Mouse (Mus musculus): ENCODE data around the gene Mical2. TPM values are rescaled to one million over a fixed set of nuclear protein-coding genes. Genes with fewer than 3 reads are reported as not detected.
A peak's percentile ranks its signal among the peaks of the same experiment; 100 is the strongest.

Gene Mical2
- polyA plus RNA-seq, 1 experiment from 2014 or later, result 0.88 TPM

- no peaks in the 10 kb centered on the region for H3K36me3 ChIP-seq (replicated peaks)
- no peak overlapping the region for H3K27ac ChIP-seq
- H3K9me3 ChIP-seq, result no peaks in the 10 kb centered on the region
- H3K4me1 ChIP-seq, result 0 out of 2 replicates have a peak, but pooled peaks cover 3% of the 10 kb centered on the region
- H3K4me3 ChIP-seq, result no peak overlapping the region
- H3K27me3 ChIP-seq (ENCODE audit: poor library complexity, severe bottlenecking), result no peaks in the 10 kb centered on the region
- 85% methylated on average over 5 of the region's 5 CpGs for WGBS
- no peak for DNase-seq (ENCODE audit: extremely low spot score, low spot score)
Measured at GRCm38 (mm10) chr7:112337736-112338135, 112.1 kb downstream of the Mical2 start.

- no peak for DNase-seq (ENCODE audit: extremely low spot score, low spot score)
- Histone ChIP-seq H3K9me3 (no peaks in the 10 kb centered on the region), H3K27me3 (ENCODE audit: poor library complexity, severe bottlenecking) (no peaks in the 10 kb centered on the region), H3K4me1 (0 out of 2 replicates have a peak, but pooled peaks cover 3% of the 10 kb centered on the region), H3K36me3 (replicated peaks) (no peaks in the 10 kb centered on the region), H3K27ac (no peak overlapping the region), H3K4me3 (no peak overlapping the region)
- whole genome bisulfite sequencing, result 79% methylated on average over 3 of the region's 3 CpGs
Measured at GRCm38 (mm10) chr7:112341052-112341451, 115.4 kb downstream of the Mical2 start.

- Histone ChIP-seq H3K27ac (no peak overlapping the region), H3K4me1 (no peaks in the 10 kb centered on the region), H3K36me3 (replicated peaks) (no peaks in the 10 kb centered on the region), H3K9me3 (no peaks in the 10 kb centered on the region), H3K27me3 (ENCODE audit: poor library complexity, severe bottlenecking) (no peaks in the 10 kb centered on the region), H3K4me3 (no peak overlapping the region)
- no peak for DNase-seq (ENCODE audit: extremely low spot score, low spot score)
- WGBS, result 88% methylated on average over 1 of the region's 1 CpGs
Measured at GRCm38 (mm10) chr7:112345687-112346086, 120.0 kb downstream of the Mical2 start.

GRCm38 (mm10) chr7:112351541-112351940, 125.9 kb downstream of the Mical2 start:
- H3K4me3 ChIP-seq, result no peak overlapping the region
- H3K27ac ChIP-seq, result peak overlapping the region; percentile 40; the same call in 1 of the 2 replicates
- H3K4me1 ChIP-seq, result peaks cover 45% of the 10 kb centered on the region
- H3K27me3 ChIP-seq (ENCODE audit: poor library complexity, severe bottlenecking), result 0 out of 2 replicates have a peak, but pooled peaks cover 7% of the 10 kb centered on the region
- no peaks in the 10 kb centered on the region for H3K36me3 ChIP-seq (replicated peaks)
- no peaks in the 10 kb centered on the region for H3K9me3 ChIP-seq
- 56% methylated on average over 3 of the region's 3 CpGs for WGBS
- peak; percentile 24 for DNase-seq (ENCODE audit: extremely low spot score, low spot score)

GRCm38 (mm10) chr7:112352005-112352404, 126.3 kb downstream of the Mical2 start:
- Histone ChIP-seq H3K27me3 (ENCODE audit: poor library complexity, severe bottlenecking) (0 out of 2 replicates have a peak, but pooled peaks cover 7% of the 10 kb centered on the region), H3K27ac (no peak overlapping the region), H3K4me3 (no peak overlapping the region), H3K9me3 (no peaks in the 10 kb centered on the region), H3K4me1 (peaks cover 45% of the 10 kb centered on the region), H3K36me3 (replicated peaks) (no peaks in the 10 kb centered on the region)
- WGBS, result 85% methylated on average over 4 of the region's 4 CpGs
- DNase-seq (ENCODE audit: extremely low spot score, low spot score), result no peak

- Histone ChIP-seq H3K4me3 (no peak overlapping the region), H3K9me3 (no peaks in the 10 kb centered on the region), H3K36me3 (replicated peaks) (no peaks in the 10 kb centered on the region), H3K27me3 (ENCODE audit: poor library complexity, severe bottlenecking) (0 out of 2 replicates have a peak, but pooled peaks cover 7% of the 10 kb centered on the region), H3K27ac (peak overlapping the region; percentile 21; the same call in 1 of the 2 replicates), H3K4me1 (peaks cover 45% of the 10 kb centered on the region)
- no peak for DNase-seq (ENCODE audit: extremely low spot score, low spot score)
- 81% methylated on average over 4 of the region's 4 CpGs for WGBS
Measured at GRCm38 (mm10) chr7:112353011-112353410, 127.4 kb downstream of the Mical2 start.

- no peak for DNase-seq (ENCODE audit: extremely low spot score, low spot score)
- H3K36me3 ChIP-seq (replicated peaks), result no peaks in the 10 kb centered on the region
- H3K27me3 ChIP-seq (ENCODE audit: poor library complexity, severe bottlenecking), result 0 out of 2 replicates have a peak, but pooled peaks cover 7% of the 10 kb centered on the region
- peak overlapping the region; percentile 42; the same call in 1 of the 2 replicates for H3K27ac ChIP-seq
- 81% methylated on average over 11 of the region's 11 CpGs for WGBS
- no peak overlapping the region for H3K4me3 ChIP-seq
- no peaks in the 10 kb centered on the region for H3K9me3 ChIP-seq
- peaks cover 45% of the 10 kb centered on the region for H3K4me1 ChIP-seq
Measured at GRCm38 (mm10) chr7:112353939-112354338, 128.3 kb downstream of the Mical2 start.

- WGBS, result 34% methylated on average over 7 of the region's 7 CpGs
- Histone ChIP-seq H3K36me3 (replicated peaks) (no peaks in the 10 kb centered on the region), H3K4me1 (peaks cover 45% of the 10 kb centered on the region), H3K27me3 (ENCODE audit: poor library complexity, severe bottlenecking) (0 out of 2 replicates have a peak, but pooled peaks cover 7% of the 10 kb centered on the region), H3K9me3 (no peaks in the 10 kb centered on the region), H3K4me3 (no peak overlapping the region), H3K27ac (peak overlapping the region; percentile 62)
- DNase-seq (ENCODE audit: extremely low spot score, low spot score), result peak; percentile 21
Measured at GRCm38 (mm10) chr7:112354503-112354951, 128.9 kb downstream of the Mical2 start.

- Histone ChIP-seq H3K4me3 (no peak overlapping the region), H3K27me3 (ENCODE audit: poor library complexity, severe bottlenecking) (0 out of 2 replicates have a peak, but pooled peaks cover 7% of the 10 kb centered on the region), H3K27ac (no peak overlapping the region), H3K9me3 (no peaks in the 10 kb centered on the region), H3K36me3 (replicated peaks) (no peaks in the 10 kb centered on the region), H3K4me1 (peaks cover 11% of the 10 kb centered on the region)
- WGBS, result 90% methylated on average over 3 of the region's 3 CpGs
- DNase-seq (ENCODE audit: extremely low spot score, low spot score), result no peak
Measured at GRCm38 (mm10) chr7:112359594-112359993, 133.9 kb downstream of the Mical2 start.

GRCm38 (mm10) chr7:112362574-112363200, 137.0 kb downstream of the Mical2 start:
- WGBS, result 86% methylated on average over 7 of the region's 7 CpGs
- Histone ChIP-seq H3K36me3 (replicated peaks) (no peaks in the 10 kb centered on the region), H3K4me3 (no peak overlapping the region)

GRCm38 (mm10) chr7:112365864-112366263, 140.2 kb downstream of the Mical2 start:
- H3K27ac ChIP-seq, result no peak overlapping the region
- no peaks in the 10 kb centered on the region for H3K4me1 ChIP-seq
- no peaks in the 10 kb centered on the region for H3K9me3 ChIP-seq
- H3K4me3 ChIP-seq, result no peak overlapping the region
- H3K36me3 ChIP-seq (replicated peaks), result no peaks in the 10 kb centered on the region
- WGBS, result 88% methylated on average over 3 of the region's 3 CpGs
- no peaks in the 10 kb centered on the region for H3K27me3 ChIP-seq (ENCODE audit: poor library complexity, severe bottlenecking)
- DNase-seq (ENCODE audit: extremely low spot score, low spot score), result no peak

More at GRCm38 (mm10) chr7:112362574-112363200, 137.0 kb downstream of the Mical2 start:
- no peaks in the 10 kb centered on the region for H3K27me3 ChIP-seq (ENCODE audit: poor library complexity, severe bottlenecking)
- H3K4me1 ChIP-seq, result no peaks in the 10 kb centered on the region
- no peaks in the 10 kb centered on the region for H3K9me3 ChIP-seq
- no peak for DNase-seq (ENCODE audit: extremely low spot score, low spot score)
- H3K27ac ChIP-seq, result no peak overlapping the region

- H3K4me3 ChIP-seq, result no peak overlapping the region
- no peaks in the 10 kb centered on the region for H3K9me3 ChIP-seq
- H3K4me1 ChIP-seq, result no peaks in the 10 kb centered on the region
- H3K27me3 ChIP-seq (ENCODE audit: poor library complexity, severe bottlenecking), result no peaks in the 10 kb centered on the region
- no peak overlapping the region for H3K27ac ChIP-seq
- peak; percentile 84 for DNase-seq (ENCODE audit: extremely low spot score, low spot score)
- no peaks in the 10 kb centered on the region for H3K36me3 ChIP-seq (replicated peaks)
- WGBS, result 28% methylated on average over 2 of the region's 2 CpGs
Measured at GRCm38 (mm10) chr7:112369046-112369445, 143.4 kb downstream of the Mical2 start.

GRCm38 (mm10) chr7:112369977-112370376, 144.3 kb downstream of the Mical2 start:
- Histone ChIP-seq H3K36me3 (replicated peaks) (no peaks in the 10 kb centered on the region), H3K4me3 (no peak overlapping the region), H3K9me3 (no peaks in the 10 kb centered on the region), H3K27ac (no peak overlapping the region), H3K27me3 (ENCODE audit: poor library complexity, severe bottlenecking) (no peaks in the 10 kb centered on the region), H3K4me1 (no peaks in the 10 kb centered on the region)
- WGBS, result 87% methylated on average over 3 of the region's 3 CpGs
- DNase-seq (ENCODE audit: extremely low spot score, low spot score), result no peak

Measured in forebrain, embryonic 10.5 days (tissue).